Mouse (Mus musculus): ENCODE measurements around the gene Cabp1.

DNA sequence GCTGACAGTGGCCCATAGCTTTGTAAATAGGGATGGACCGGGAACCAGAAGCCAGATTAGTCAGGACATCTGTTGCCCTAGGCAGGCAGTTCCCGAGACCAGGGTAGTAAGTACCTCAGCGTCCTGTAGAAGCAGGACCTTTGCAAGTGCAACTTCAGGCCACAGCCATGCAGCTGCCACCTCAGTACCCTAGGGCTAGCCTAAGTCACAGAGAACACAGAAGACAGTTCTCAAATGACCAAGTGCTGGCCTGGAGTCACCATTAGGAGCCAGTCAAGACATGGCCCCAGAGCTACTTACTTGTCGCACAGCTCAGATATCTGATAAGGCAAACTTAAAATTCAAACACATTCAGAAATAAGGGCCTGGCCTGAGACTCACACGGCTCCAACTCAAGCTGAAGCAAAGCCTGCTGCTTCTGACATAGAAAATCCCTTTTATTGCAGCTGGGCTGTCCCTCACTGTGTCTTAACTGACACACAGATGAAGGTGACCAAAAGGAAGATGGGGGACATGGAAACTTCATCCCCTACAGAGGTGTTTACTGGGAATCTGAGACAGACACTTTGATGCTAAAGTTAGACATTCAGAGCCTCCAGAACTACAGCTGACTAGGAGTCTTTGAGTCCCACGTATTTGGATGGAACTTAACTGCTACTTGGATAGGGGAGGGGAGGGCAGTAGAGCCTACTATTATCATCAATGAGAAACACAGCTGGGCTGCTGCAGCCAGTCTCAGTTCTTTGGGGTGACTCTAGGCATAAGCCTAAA, 48.0 kb downstream of the Cabp1 start:
- TF ChIP-seq CTCF (IDR thresholded peaks at IDR 0.05) (no peak), POLR2A (IDR thresholded peaks at IDR 0.05; ENCODE audit: insufficient read depth, low read depth, low read length) (no peak), EP300 (IDR thresholded peaks at IDR 0.05; ENCODE audit: insufficient read depth, low read depth, low read length) (no peak)

Measured in heart, adult 2 months (tissue).